Mouse (Mus musculus) embryonic facial prominence, embryonic 13.5 days (tissue): ENCODE results near the gene Ttc39d. TPM values are rescaled to one million over a fixed set of nuclear protein-coding genes. Genes with fewer than 3 reads are reported as not detected.

Experiments
- ATAC-seq: fragments of 200-750 bp; cut with Nextera tagmentation; 2 replicates; pipeline ENCODE4 v1.8.0; 2017; ENCODE audit warnings: low read depth; ENCODE audit not compliant: insufficient number of reproducible peaks, insufficient read depth, low FRiP score, low TSS enrichment
- H3K27ac ChIP-seq: fragments of 300-500 bp; sonication (generic); 2 replicates; pipeline ENCODE4 v1.5.1; 2015; ENCODE audit warnings: moderate library complexity, mild to moderate bottlenecking, inconsistent platforms
- H3K27me3 ChIP-seq: fragments of 300-500 bp; sonication (generic); 2 replicates; pipeline ENCODE4 v1.6.1; 2015; ENCODE audit warnings: mild to moderate bottlenecking, inconsistent platforms
- H3K36me3 ChIP-seq: fragments of 300-500 bp; sonication (generic); 2 replicates; pipeline ENCODE4 v1.6.1; 2015; ENCODE audit warnings: mild to moderate bottlenecking, inconsistent platforms
- H3K4me1 ChIP-seq: fragments of 300-500 bp; sonication (generic); 2 replicates; pipeline ENCODE4 v1.6.1; 2015; ENCODE audit warnings: inconsistent platforms
- H3K4me2 ChIP-seq: fragments of 300-500 bp; sonication (generic); 2 replicates; pipeline ENCODE4 v1.6.1; 2015; ENCODE audit warnings: moderate library complexity, mild to moderate bottlenecking, inconsistent platforms
- H3K4me3 ChIP-seq: fragments of 300-500 bp; sonication (generic); 2 replicates; pipeline ENCODE4 v1.5.1; 2015; ENCODE audit warnings: mild to moderate bottlenecking, inconsistent platforms
- H3K9ac ChIP-seq: fragments of 300-500 bp; sonication (generic); 2 replicates; pipeline ENCODE4 v1.6.1; 2015; ENCODE audit warnings: mild to moderate bottlenecking, inconsistent platforms
- H3K9me3 ChIP-seq: fragments of 300-500 bp; sonication (generic); 2 replicates; pipeline ENCODE4 v1.6.1; 2016; ENCODE audit warnings: inconsistent platforms
- WGBS: fragments of 180-500 bp; shearing (Covaris S2); methylation state at CpG from one replicate; pipeline ENCODE4 v1.1.7; 2015; ENCODE audit warnings: mixed read lengths; 5-methylcytosine and 5-hydroxymethylcytosine counted together
- polyA plus RNA-seq: library from polyadenylated mRNA; unstranded; fragments of >200 nt; fragmentation: Nextera tagmentation; extraction: Ambion mirVana; gene quantifications from 2 replicates; pipeline ENCODE4 v1.2.1, GENCODE M21; 2015

The Ttc39d gene
- polyA plus RNA-seq, 1 experiment from 2014 or later, result not detected

- Histone ChIP-seq H3K27me3 (no peaks in the 10 kb centered on the region), H3K4me2 (no peak overlapping the region), H3K4me3 (no peak overlapping the region), H3K36me3 (peaks cover 24% of the 10 kb centered on the region), H3K4me1 (no peaks in the 10 kb centered on the region), H3K27ac (no peak overlapping the region), H3K9me3 (no peaks in the 10 kb centered on the region), H3K9ac (no peak overlapping the region)
- 92% methylated on average over 5 of the region's 5 CpGs for WGBS
- no peak for ATAC-seq
These were observed 26.6 kb downstream of the Ttc39d start for GRCm38 (mm10) chr17:80233844-80234243.

DNA sequence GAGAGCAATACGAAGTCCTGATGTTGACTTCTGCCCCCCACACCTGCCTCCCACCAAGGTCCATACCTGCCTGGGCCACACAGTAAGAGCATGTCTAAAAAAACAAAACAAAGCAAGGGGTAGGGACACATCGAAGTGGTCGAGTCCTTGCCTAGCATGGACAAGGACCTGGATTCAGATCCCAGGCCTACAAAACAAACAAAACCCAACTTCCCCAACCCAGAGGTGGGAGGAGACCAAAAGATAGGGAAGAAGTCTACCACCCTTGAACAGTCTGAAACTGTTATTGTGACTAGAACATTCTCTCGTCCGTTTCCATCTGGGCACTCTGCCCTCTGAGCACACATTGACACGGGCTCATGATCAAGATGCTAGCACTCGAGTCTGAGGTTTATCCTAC is 27.1 kb downstream of the Ttc39d start:
- Histone ChIP-seq H3K27ac (no peak overlapping the region), H3K4me1 (no peaks in the 10 kb centered on the region), H3K9ac (no peak overlapping the region), H3K4me3 (no peak overlapping the region), H3K27me3 (no peaks in the 10 kb centered on the region), H3K9me3 (no peaks in the 10 kb centered on the region), H3K4me2 (no peak overlapping the region), H3K36me3 (peaks cover 24% of the 10 kb centered on the region)
- ATAC-seq, result no peak
- WGBS, result 84% methylated on average over 7 of the region's 7 CpGs

DNA sequence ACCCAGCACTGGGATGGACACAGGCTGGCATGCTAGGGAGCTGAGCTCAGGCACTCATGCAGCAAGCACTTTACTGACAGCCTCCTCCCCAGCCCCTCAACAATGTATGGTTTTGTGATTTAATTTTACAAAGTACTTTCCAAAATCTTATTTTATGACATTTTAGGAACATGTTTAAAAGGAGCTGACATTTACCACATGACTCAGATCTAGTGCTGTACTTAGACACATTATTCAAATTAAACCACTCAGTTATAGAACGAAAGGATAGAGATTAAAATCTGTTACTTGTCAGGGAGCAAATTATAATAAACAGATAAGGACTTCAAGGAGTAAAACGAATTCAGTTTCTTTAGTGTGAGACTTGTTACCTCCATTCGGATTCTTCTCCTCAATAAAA is 28.2 kb downstream of the Ttc39d start:
- Histone ChIP-seq H3K27ac (no peak overlapping the region), H3K9me3 (no peaks in the 10 kb centered on the region), H3K36me3 (peaks cover 34% of the 10 kb centered on the region), H3K4me1 (no peaks in the 10 kb centered on the region), H3K27me3 (no peaks in the 10 kb centered on the region), H3K4me3 (no peak overlapping the region), H3K9ac (no peak overlapping the region), H3K4me2 (no peak overlapping the region)
- no peak for ATAC-seq
- 70% methylated on average over 3 of the region's 3 CpGs for WGBS

DNA sequence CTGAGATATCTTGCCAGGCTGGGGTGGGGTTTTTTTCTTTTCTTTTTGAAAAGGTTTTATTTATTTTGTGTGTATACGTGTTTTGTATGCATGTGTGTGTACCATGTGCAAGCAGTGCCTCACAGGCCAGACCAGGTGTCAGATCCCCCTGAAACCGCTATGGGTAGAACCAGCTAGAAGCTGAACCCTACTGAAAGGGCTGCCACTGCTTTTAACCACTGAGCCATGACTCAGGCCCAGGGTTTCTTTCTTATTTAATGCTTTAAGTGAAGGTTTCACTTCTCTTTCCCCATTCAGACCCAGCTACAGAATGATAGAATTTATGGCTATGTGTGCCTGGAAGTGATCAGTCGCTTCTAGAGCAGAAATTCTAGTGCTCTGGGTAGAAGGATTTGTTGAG is 29.5 kb downstream of the Ttc39d start:
- no peak overlapping the region for H3K4me2 ChIP-seq
- no peak overlapping the region for H3K27ac ChIP-seq
- ATAC-seq, result no peak
- no peaks in the 10 kb centered on the region for H3K9me3 ChIP-seq
- no peaks in the 10 kb centered on the region for H3K27me3 ChIP-seq
- H3K36me3 ChIP-seq, result peaks cover 44% of the 10 kb centered on the region
- no peaks in the 10 kb centered on the region for H3K4me1 ChIP-seq
- H3K4me3 ChIP-seq, result no peak overlapping the region
- no peak overlapping the region for H3K9ac ChIP-seq
- 89% methylated on average over 3 of the region's 3 CpGs for WGBS

DNA sequence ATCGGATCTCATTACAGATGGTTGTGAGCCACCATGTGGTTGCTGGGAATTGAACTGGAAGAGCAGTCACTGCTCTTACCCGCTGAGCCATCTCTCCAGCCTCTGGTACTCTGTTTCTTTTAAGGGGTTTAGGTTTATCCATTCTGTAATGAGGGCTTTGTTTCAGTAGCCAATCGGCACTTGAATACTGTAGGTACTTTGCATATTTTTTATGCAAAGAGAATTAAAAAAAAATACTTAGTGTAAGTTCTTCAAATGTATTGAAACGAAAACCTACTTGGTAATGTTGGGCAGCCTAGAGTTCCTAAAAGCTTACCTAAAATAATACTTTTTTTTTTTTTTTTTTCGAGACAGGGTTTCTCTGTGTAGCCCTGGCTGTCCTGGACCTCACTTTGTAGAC is 30.2 kb downstream of the Ttc39d start:
- no peak overlapping the region for H3K27ac ChIP-seq
- H3K9me3 ChIP-seq, result no peaks in the 10 kb centered on the region
- H3K36me3 ChIP-seq, result peaks cover 51% of the 10 kb centered on the region
- H3K4me2 ChIP-seq, result no peak overlapping the region
- WGBS, result 93% methylated on average over 5 of the region's 5 CpGs
- H3K9ac ChIP-seq, result no peak overlapping the region
- no peak for ATAC-seq
- H3K27me3 ChIP-seq, result no peaks in the 10 kb centered on the region
- H3K4me1 ChIP-seq, result no peaks in the 10 kb centered on the region
- no peak overlapping the region for H3K4me3 ChIP-seq

DNA sequence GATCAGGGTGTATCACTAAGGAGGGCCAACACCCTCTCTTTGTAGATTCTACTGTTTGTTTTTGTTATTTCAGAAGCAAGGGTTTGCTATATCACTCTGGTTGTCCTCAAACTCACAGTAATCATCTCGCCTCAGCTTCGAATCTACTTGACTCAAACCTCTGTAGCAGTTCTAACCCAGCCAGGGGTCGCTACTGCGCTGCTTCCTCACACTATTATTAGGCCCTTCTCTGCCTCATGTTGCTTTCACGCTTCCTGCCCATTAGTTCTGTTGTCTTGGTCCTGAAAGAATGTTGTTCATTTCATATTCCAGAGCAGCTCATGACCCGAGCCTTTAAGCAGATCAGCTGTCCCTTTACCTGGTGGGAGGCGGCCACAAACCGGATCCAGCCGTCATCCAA is 34.3 kb downstream of the Ttc39d start:
- Histone ChIP-seq H3K4me3 (no peak overlapping the region), H3K9me3 (no peaks in the 10 kb centered on the region), H3K27ac (no peak overlapping the region), H3K9ac (no peak overlapping the region), H3K27me3 (no peaks in the 10 kb centered on the region), H3K4me1 (no peaks in the 10 kb centered on the region), H3K36me3 (peaks cover 90% of the 10 kb centered on the region), H3K4me2 (no peak overlapping the region)
- ATAC-seq, result no peak
- 89% methylated on average over 9 of the region's 9 CpGs for whole genome bisulfite sequencing

DNA sequence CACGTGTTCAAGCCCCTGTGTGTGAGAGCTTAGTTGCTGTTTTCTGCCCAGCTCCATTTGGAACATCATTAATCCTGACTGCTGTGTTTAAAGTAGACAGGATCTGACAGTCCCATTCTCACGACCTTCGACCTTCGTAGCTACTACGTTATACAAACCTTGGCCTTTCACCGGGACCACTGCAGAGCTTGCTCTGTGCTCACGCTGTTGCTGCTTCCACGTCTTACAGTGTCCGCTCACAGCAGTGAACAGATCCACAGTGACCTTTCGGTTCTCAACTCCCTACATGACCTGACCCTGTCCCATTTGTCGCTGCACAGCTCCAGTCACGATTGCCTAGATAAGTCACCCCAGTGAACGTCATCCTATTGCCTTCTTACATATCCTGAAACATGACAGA is 35.9 kb downstream of the Ttc39d start:
- Histone ChIP-seq H3K9ac (no peak overlapping the region), H3K27ac (no peak overlapping the region), H3K27me3 (no peaks in the 10 kb centered on the region), H3K9me3 (no peaks in the 10 kb centered on the region), H3K4me3 (no peak overlapping the region), H3K4me1 (no peaks in the 10 kb centered on the region), H3K4me2 (no peak overlapping the region), H3K36me3 (peaks cover 96% of the 10 kb centered on the region)
- 87% methylated on average over 13 of the region's 13 CpGs for WGBS
- ATAC-seq, result no peak

DNA sequence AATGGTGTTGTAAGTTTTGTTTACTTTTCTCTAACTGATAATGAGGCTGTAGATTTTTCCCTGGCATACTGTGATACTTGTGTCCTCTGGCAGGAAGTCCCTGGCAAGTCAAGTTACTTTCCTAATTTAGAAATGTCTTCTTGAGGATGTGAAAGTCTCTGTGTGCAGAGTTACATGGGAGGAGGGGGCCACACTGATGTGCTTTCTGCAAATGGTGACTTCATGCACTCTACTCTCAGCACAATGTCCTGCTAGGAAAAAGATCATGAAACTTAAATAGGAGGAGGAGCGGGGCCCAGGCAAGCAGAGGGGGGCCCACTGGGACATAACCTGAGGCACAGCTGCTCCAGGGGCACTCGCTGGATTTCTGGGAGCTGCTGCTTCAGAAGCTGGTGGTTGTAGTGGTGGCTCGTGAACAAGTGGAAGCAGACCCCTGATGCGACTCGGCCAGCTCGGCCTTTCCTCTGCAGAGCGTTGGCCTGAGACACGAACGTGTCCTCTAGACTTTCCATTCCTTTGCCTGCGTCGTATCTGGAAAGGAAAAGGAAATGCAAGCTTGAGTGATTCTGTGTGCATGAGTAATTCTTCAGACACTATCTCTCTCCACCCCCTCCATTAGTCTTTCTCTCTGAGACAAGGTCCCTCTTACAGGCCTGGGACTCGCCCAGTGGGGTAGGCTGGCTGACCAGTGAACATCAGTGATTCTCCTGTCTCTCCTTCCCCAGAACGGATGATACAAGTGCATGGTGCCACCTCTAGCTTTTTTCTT is 45.7 kb downstream of the Ttc39d start:
- ATAC-seq, result no peak
- WGBS, result 82% methylated on average over 13 of the region's 13 CpGs
- Histone ChIP-seq H3K27ac (no peak overlapping the region), H3K4me2 (no peak overlapping the region), H3K36me3 (peaks cover 97% of the 10 kb centered on the region), H3K9ac (no peak overlapping the region), H3K4me1 (no peaks in the 10 kb centered on the region), H3K4me3 (no peak overlapping the region), H3K27me3 (no peaks in the 10 kb centered on the region), H3K9me3 (no peaks in the 10 kb centered on the region; the same call in 1 of the 2 replicates)

- no peak overlapping the region for H3K4me3 ChIP-seq
- no peak overlapping the region for H3K9ac ChIP-seq
- H3K4me1 ChIP-seq, result no peaks in the 10 kb centered on the region
- H3K36me3 ChIP-seq, result peaks cover 97% of the 10 kb centered on the region
- WGBS, result 95% methylated on average over 5 of the region's 5 CpGs
- no peak for ATAC-seq
- H3K4me2 ChIP-seq, result no peak overlapping the region
- no peak overlapping the region for H3K27ac ChIP-seq
- H3K27me3 ChIP-seq, result no peaks in the 10 kb centered on the region
- no peaks in the 10 kb centered on the region; the same call in 1 of the 2 replicates for H3K9me3 ChIP-seq
These were observed 47.2 kb downstream of the Ttc39d start for GRCm38 (mm10) chr17:80254421-80254820.

DNA sequence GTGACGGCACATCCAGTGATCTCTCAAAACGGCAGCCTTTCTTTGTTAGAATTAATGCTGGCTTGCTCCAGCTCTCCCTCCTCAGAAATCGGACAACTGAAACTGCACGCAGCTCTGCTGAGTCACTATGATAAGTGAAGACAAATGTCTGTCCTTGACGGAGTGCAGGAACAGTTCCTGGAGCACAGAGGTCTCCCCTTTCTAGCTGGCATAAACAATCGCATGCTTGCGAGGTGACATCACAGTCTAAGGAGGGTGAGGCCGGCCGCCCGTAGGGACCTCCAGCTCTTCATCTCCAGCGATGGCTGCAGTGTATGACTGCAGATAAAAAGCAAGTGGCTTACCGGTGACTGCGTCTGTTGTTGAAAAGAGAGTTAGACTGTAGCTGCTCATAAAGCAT is 47.9 kb downstream of the Ttc39d start:
- Histone ChIP-seq H3K27me3 (no peaks in the 10 kb centered on the region), H3K9ac (no peak overlapping the region), H3K4me2 (no peak overlapping the region), H3K27ac (no peak overlapping the region), H3K4me3 (no peak overlapping the region), H3K9me3 (no peaks in the 10 kb centered on the region; the same call in 1 of the 2 replicates), H3K36me3 (peaks cover 97% of the 10 kb centered on the region), H3K4me1 (no peaks in the 10 kb centered on the region)
- WGBS, result 56% methylated on average over 13 of the region's 13 CpGs
- ATAC-seq, result no peak

DNA sequence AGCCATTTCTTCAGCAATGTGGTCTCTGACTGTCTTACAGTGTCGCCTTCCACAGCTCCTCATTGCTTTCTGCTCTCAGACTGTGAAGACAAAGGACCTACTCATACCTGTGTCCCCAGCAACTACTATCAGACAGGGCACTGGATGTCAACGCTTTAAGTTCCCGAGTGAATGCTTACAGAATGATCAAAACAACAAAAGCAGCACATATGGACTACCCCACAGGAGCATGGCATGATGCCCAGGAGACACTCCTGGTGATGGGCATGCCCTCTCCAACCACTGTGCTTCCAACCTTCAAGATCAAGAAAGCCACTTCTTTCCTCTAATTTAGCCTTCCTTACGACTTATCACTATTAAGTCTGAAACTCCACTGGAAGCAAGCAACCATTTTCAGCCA is 59.8 kb downstream of the Ttc39d start:
- WGBS, result 93% methylated on average over 4 of the region's 4 CpGs
- Histone ChIP-seq H3K9me3 (no peaks in the 10 kb centered on the region), H3K27me3 (no peaks in the 10 kb centered on the region), H3K36me3 (peaks cover 89% of the 10 kb centered on the region), H3K4me3 (no peak overlapping the region), H3K4me1 (no peaks in the 10 kb centered on the region), H3K27ac (no peak overlapping the region), H3K4me2 (no peak overlapping the region), H3K9ac (no peak overlapping the region)
- ATAC-seq, result no peak
